9 mouse cellular contexts compared by ENCODE assay signal in genomic region chr13:111905213-111905701, GRCm38 (mm10).
A peak's percentile ranks its signal among the peaks of the same experiment; 100 is the strongest.
DNase-seq lines count a peak whose midpoint lies in the region; ATAC-seq and TF ChIP-seq lines count a peak whose summit lies in the region.
"Had no signal": no experiment of that assay in that cellular context is flagged by ENCODE, and none has a peak within 500 bp of the region (broad histone marks: within the 10 kb centered on the region; RNA-seq: fewer than 3 reads in every experiment).

No protein-coding gene starts in this region.

- no peak for TF ChIP-seq POLR2A in lung, adult 2 months (IDR thresholded peaks at IDR 0.05; ENCODE audit: borderline replicate concordance, extremely low read depth, low read depth, low read length)

- no peak overlapping the region for H3K4me3 ChIP-seq in lung, adult 2 months (replicated peaks; ENCODE audit: extremely low read depth, low read depth, low read length)
- no peak overlapping the region for H3K4me3 ChIP-seq in embryonic facial prominence, embryonic 13.5 days
- H3K4me3 ChIP-seq in limb, embryonic 11.5 days (ENCODE audit: low read depth, low read length), result no peak overlapping the region
- peak overlapping the region; percentile 19 for H3K4me3 ChIP-seq in midbrain, embryonic 14.5 days (replicated peaks; ENCODE audit: low read depth, low read length)

- peak overlapping the region; percentile 45 for H3K4me2 ChIP-seq in embryonic facial prominence, embryonic 13.5 days
- peak overlapping the region; percentile 31 for H3K4me2 ChIP-seq in limb, embryonic 11.5 days (ENCODE audit: low read depth, severe bottlenecking)
- H3K4me2 ChIP-seq in midbrain, embryonic 14.5 days (ENCODE audit: low read length), result peak overlapping the region; percentile 41

- DNase-seq in lung, adult 2 months, result peak; percentile 17
- DNase-seq in lung, postnatal 25 days (ENCODE audit: low spot score), result no peak
- peak; percentile 27 for DNase-seq in heart, postnatal 4 days
- DNase-seq in limb, embryonic 11.5 days (ENCODE audit: low spot score), result peak; percentile 34
- DNase-seq in midbrain, embryonic 14.5 days, result peak; percentile 41
- DNase-seq in yolk sac, embryonic 10.5 days (ENCODE audit: low spot score), result peak; percentile 84
- DNase-seq in gastrocnemius, adult 8-10 months (ENCODE audit: low spot score in 2 of 2), result no peak

- no peaks in the 10 kb centered on the region for H3K9me3 ChIP-seq in embryonic facial prominence, embryonic 13.5 days
- H3K9me3 ChIP-seq in limb, embryonic 11.5 days (ENCODE audit: control insufficient read depth, low read length), result no peaks in the 10 kb centered on the region
- no peaks in the 10 kb centered on the region for H3K9me3 ChIP-seq in midbrain, embryonic 14.5 days (ENCODE audit: control insufficient read depth, low read length)

- peak overlapping the region; percentile 17; the same call in 1 of the 2 replicates for H3K9ac ChIP-seq in embryonic facial prominence, embryonic 13.5 days
- no peak overlapping the region for H3K9ac ChIP-seq in limb, embryonic 11.5 days (ENCODE audit: low read length)
- no peak overlapping the region for H3K9ac ChIP-seq in midbrain, embryonic 14.5 days (replicated peaks; ENCODE audit: low read length)

- H3K27ac ChIP-seq in embryonic facial prominence, embryonic 13.5 days, result peak overlapping the region; percentile 60; the same call in 1 of the 2 replicates
- H3K27ac ChIP-seq in limb, embryonic 11.5 days (replicated peaks; ENCODE audit: low read depth, low read length), result no peak overlapping the region
- peak overlapping the region; percentile 72 for H3K27ac ChIP-seq in midbrain, embryonic 14.5 days (replicated peaks; ENCODE audit: low read depth, low read length)

- TF ChIP-seq CTCF in lung, adult 2 months (IDR thresholded peaks at IDR 0.05; ENCODE audit: insufficient read depth, low read length), result no peak

- H3K36me3 ChIP-seq in embryonic facial prominence, embryonic 13.5 days, result no peaks in the 10 kb centered on the region
- no peaks in the 10 kb centered on the region for H3K36me3 ChIP-seq in limb, embryonic 11.5 days (ENCODE audit: control insufficient read depth, insufficient read depth, low read length)
- no peaks in the 10 kb centered on the region for H3K36me3 ChIP-seq in midbrain, embryonic 14.5 days (ENCODE audit: control insufficient read depth, insufficient read depth, low read length)

- ATAC-seq in embryonic facial prominence, embryonic 13.5 days (ENCODE audit: insufficient number of reproducible peaks, insufficient read depth, low FRiP score, low TSS enrichment, low read depth), result no peak
- no peak for ATAC-seq in limb, embryonic 11.5 days (ENCODE audit: insufficient number of reproducible peaks, low FRiP score, low TSS enrichment, low read depth)
- peak; percentile 46; the same call in 1 of the 2 replicates for ATAC-seq in midbrain, embryonic 14.5 days (ENCODE audit: low FRiP score, low TSS enrichment)
- ATAC-seq: Patski had no signal

- 43% methylated on average over 10 of the region's 10 CpGs for WGBS in lung, adult 2 months
- 19% methylated on average over 10 of the region's 10 CpGs for WGBS in embryonic facial prominence, embryonic 13.5 days
- 20% methylated on average over 10 of the region's 10 CpGs for WGBS in limb, embryonic 11.5 days
- WGBS in midbrain, embryonic 14.5 days, result 10% methylated on average over 10 of the region's 10 CpGs

- H3K27me3 ChIP-seq in embryonic facial prominence, embryonic 13.5 days, result no peaks in the 10 kb centered on the region
- H3K27me3 ChIP-seq in limb, embryonic 11.5 days (ENCODE audit: control insufficient read depth, insufficient read depth, low read length), result no peaks in the 10 kb centered on the region
- no peaks in the 10 kb centered on the region for H3K27me3 ChIP-seq in midbrain, embryonic 14.5 days (ENCODE audit: control insufficient read depth, insufficient read depth, low read length)
- H3K27me3 ChIP-seq: Patski had no signal

- no peaks in the 10 kb centered on the region for H3K4me1 ChIP-seq in lung, adult 2 months (ENCODE audit: control insufficient read depth, insufficient read depth, low read length)
- peaks cover 9% of the 10 kb centered on the region for H3K4me1 ChIP-seq in embryonic facial prominence, embryonic 13.5 days
- H3K4me1 ChIP-seq in limb, embryonic 11.5 days (ENCODE audit: control insufficient read depth, insufficient read depth, low read length), result no peaks in the 10 kb centered on the region
- peaks cover 5% of the 10 kb centered on the region; the same call in 1 of the 2 replicates for H3K4me1 ChIP-seq in midbrain, embryonic 14.5 days (ENCODE audit: control insufficient read depth, insufficient read depth, low read length)

Comparison
In these comparisons a context has a peak if more than half of its experiments do, and no peak if none do; other contexts are left out.
1. DNase-seq: peak in lung, adult 2 months (single experiment), heart, postnatal 4 days (single experiment), limb, embryonic 11.5 days (single experiment), midbrain, embryonic 14.5 days (single experiment) and yolk sac, embryonic 10.5 days (single experiment); none in lung, postnatal 25 days (single experiment) and gastrocnemius, adult 8-10 months (0 of 2).
2. Peak in every context shown above with its lines, with median percentiles within 50 percentile points of each other: H3K4me2 ChIP-seq.